Mouse (Mus musculus): ENCODE measurements at regions not wholly inside any gene's neighbourhood (a gene's known extent, or its start where the extent isn't known, plus 50 kb on each side); places are given as distances from the start of the nearest gene placed in this dataset.

DNA sequence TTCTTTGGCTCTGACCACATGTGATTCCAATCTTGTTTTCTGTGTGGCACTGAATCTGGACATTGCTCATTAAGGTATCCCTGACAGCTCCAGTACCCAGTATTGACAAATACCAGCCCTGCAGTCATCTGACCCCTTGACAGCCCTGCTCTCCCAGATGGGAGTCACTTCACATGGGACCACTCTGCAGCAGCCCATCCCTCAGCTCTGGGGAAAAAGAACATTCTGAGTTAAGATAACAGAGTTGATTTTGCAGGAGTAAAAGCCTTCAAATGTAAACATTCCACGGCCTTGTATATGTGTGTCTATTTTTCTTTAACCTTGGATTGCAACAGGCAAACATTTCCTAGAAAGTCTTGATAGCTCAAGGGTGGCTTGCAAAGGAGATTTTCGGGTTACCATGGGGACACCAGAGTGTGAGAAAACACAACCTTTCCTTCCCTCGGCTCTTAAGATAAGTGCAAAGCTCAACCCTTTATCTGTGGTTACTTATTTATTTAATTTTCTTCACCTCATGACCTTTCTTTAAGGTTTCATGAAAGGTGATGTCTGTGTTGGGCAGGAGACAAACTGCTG lies 444.4 kb upstream of the Sox11 start:
- no peak for DNase-seq

DNA sequence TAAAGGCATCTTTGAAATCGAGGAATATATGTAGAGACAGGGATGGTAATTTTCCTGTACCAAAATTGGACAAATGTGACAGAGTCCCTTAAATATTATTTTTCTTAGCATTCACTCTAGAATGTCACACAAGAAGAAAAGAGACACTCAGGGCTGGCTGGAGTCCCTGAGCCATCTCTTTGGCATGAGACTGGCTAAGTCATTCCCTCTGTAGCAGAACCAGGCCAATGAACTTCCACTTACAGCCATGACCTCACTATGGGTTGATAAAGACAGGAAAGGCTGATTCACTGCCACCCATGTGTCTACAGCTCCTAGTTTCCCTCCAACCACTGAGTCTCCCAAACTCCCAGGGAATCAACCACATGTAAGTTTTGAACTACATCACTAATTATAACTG lies 438.4 kb upstream of the Sox11 start:
- DNase-seq = no peak

DNA sequence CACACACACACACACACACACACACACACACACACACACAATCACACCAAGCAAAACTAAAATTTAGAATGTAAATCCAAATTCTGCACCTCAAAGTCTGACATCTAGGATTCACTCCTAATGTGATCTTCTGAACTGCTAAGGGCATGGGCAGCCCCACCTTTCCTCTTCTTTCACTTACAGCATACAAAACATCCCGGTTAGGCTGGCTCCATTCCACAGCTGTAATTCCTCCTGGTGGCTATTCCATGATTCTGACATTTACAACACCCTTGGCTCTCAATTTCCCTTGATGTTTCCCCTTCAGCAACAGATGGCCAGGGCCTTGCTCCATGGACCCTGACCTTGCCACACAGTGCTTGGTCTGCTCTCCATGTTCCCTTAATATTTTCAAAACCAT lies 423.6 kb upstream of the Sox11 start:
- no peak for DNase-seq

DNA sequence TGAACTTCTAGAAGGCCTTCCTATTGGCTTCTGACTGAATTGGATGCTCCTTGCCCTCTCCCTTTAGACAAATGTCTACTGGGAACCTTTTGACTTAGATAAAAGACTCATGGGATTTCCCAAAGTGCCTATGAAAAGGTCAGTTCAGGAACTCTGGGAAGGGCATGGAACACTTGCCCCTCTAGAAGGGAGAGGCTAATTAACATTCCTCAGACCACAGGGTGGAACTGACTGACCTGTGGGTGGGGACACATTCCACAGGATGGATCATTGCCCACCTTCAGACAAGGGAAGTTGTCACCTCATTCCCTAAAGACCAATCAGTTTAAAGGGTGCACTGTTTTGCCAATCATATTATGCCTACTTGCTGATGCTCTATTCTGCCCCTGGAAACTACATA lies 416.6 kb upstream of the Sox11 start:
- no peak for DNase-seq

DNA sequence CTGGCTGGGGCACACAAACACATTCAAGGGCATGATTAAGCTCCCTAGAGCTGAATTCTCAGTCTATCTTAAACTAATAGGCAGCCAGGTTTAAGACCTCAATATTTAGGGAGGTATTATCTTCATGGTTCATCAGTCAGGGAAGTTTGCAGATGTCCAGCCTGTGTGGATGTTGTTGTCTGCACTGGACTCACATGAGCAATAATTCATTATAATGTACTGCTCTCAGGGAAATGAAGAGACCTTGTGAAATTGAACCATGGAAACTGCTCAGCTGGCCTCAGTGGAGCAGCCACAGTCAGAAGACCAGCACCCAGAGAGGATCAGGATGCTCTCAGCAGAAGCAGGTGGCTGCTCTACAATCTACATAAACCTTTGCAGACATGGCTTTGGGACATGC lies 415.3 kb upstream of the Sox11 start:
- no peak for DNase-seq

DNA sequence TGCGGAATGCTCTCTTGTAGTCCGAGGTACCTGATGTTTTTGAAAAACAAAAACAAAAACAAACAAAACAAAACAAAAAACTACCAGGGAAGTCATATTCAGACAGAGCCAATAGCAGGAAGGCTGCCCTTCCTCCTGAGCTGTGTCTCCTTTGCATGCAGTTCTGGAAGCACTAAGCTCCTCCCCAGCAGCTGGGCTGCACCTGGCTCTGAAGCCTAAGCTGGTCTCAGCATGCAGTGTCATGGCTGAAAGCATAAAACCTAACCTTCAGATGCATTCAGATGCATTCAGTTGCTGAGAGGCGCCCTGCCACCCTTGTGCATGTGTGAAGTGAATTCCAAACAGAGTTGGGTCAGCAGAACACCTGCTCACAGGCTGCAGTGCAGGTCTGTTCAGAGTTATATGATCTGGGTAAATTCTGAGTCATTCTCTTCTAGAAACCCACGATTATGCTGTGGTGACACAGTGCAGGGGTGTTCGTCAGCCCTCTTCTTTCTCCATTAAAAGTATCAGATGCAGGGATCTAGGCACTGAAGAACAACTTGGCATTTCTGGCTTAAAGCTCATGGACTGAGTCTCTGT lies 382.3 kb upstream of the Sox11 start:
- DNase-seq = no peak

GRCm38 (mm10) chr12:27680459-27680858 lies 338.1 kb upstream of the Sox11 start:
- DNase-seq = no peak

DNA sequence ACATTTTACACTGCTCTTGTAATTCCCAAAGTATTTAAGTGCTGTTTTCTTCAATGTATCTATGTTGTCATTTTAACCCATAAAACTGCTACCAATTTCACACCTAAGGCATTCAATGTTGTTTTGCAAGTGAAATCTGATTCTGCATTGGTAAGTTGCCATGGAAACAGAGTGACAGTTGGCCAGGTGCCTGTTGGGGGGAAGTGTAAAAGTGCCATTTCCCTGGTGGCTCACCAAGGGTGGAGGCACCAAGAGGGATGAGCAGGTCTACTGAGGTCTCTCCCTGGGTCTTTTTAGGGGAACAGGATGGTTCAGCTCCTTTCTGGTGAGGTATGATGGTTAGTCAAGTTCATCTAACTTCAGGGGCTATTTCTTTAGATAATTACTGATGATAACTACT lies 331.0 kb upstream of the Sox11 start:
- DNase-seq = no peak

DNA sequence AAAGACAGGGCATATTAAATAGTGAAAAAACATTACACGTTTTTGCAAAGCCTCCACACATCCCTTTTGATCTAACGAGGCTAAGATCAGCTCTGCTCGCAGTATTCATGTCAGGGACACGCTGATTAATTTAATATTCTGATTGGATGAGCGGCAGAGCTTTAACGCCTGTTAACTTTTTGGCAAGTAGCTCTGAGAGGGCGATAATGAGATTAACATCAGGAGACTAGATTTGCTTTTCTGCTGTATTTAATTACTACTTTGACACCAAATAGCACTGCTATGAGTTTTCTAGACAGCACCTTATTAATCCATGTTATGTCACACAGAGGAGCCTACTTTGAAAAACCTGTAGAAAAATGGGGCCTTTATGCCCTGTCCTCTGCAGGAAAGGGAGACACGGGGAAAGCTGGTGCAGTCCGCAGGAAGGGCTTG lies 328.3 kb upstream of the Sox11 start:
- DNase-seq = no peak

- DNase-seq = no peak
Observed at GRCm38 (mm10) chr12:27670190-27670589, 327.8 kb upstream of the Sox11 start.

- DNase-seq = no peak
Observed at GRCm38 (mm10) chr12:27669542-27669941, 327.2 kb upstream of the Sox11 start.

DNA sequence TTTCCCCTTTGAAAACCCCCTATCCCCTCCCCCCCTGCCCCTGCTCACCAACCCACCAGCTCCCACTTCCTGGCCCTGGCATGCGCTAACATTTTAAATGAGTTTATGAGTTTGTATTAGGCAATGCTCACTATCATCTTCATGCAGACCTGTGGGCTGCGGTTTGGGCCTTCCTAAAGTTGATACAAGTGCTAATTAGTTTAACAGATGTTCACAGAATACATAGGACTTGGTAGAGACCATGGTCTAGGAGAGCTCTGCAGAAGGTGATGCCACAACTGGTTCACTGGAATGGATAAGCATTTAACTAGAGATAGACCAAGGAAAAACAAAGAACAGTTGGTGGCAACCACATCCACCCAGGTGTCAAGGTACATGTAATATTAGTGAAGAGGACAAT lies 324.1 kb upstream of the Sox11 start:
- DNase-seq = no peak

DNA sequence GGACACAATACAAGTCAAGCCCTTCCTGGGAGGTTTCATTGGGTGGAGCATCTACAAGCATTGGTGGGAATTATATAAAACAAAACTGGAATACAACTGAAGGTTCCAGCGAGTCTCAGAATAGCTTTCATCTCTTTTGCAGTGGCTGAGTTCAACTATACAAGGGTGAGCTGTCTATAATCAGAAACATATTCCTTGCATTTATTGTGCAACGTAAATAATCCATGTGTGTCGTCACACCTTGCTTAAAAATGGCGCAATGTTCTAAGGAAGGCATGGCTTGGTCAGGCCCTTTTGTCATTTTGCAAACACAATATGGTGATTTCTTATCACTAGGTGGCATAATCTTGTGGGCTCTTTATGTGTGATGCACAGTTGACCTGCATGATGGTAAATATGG lies 320.8 kb upstream of the Sox11 start:
- no peak for DNase-seq

DNA sequence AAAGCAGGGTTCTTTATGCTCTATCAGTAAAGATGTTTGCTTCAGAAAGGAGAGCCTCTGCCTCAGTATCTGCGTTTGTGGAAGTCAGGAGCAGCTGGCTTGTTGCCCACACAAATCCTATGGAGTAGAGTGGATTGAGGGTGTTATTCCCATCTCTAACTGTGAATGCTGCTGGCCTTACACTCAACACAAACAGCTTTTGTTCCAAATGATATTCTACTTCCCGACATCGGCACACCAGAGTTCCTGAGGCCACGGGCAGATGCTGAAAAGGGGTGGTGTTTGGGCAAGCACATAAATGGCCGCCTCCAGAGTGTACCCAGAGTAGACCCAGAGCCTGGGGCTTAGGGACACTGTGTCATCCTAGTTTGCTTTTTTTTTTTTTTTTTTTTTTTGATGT lies 320.3 kb upstream of the Sox11 start:
- no peak for DNase-seq

DNA sequence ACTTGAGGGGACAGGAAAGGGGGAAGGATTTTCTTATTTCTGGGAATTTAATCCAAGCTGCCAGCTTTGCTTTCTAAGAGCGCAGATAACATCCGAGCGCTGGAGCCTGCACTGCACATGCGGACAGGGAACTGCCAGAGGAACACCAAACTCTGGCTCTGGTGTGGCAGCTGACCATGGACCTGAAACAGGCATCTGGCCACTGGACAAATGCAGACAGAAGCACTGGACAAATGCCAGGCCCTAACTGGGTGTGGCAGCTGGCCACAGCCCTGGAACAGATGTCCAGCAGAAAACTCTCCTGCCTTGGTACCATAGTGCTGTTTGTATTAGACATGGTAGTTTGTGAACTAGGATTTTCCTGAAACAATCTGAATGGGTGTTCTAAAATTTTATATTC lies 315.2 kb upstream of the Sox11 start:
- DNase-seq = no peak

GRCm38 (mm10) chr12:27653541-27653940 lies 311.2 kb upstream of the Sox11 start:
- DNase-seq = no peak

GRCm38 (mm10) chr12:27648602-27649001 lies 306.2 kb upstream of the Sox11 start:
- DNase-seq = no peak

GRCm38 (mm10) chr12:27646497-27647307 lies 304.3 kb upstream of the Sox11 start:
- DNase-seq = no peak

DNA sequence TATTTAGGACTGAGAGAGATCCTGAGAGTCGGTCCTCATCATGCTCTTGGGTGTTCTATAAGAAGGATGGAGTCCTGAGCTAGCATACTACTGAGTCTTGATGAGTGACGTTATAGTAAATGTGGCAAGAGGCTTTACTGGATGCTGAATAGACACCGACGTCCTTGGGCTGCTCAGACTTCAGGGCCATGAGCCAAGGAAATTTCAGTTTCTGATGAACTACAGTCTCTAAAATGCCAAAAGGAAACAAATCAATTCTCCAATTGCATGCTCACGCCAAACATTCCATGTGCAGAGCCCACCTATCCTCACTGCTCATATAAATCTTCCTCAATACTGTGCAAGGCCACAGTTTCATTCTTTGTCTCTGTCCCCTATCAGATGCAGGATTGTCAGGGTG lies 277.2 kb upstream of the Sox11 start:
- DNase-seq = no peak

DNA sequence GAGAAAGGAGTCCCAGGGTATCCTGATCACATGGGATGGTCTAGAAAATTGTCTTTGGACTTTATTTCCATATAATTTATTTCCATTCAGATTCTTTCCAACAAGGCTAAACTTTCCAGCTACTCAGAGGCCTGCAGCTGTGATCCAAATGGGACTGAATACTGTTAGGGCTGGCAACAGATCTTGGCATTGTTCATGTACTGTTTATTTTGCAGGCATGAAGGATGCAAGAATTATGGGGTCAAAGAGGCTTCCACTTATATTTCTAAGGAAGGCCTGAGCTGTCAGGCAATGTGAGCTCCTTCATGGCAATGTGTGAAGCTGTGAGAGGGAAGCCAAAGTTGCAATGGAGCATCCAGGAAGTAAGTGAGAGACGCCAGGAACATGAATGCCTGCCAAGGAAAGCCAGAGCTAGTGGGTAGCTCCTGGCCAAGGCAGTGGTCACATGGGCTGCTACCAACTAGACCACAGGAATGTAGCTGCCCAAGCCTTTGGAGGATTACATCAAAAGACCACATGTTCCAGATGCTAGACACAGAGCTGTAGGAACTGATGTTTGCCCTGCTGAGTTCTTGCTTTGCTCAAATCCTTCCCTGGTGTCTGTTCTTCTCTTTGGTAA lies 261.8 kb upstream of the Sox11 start:
- no peak for DNase-seq

GRCm38 (mm10) chr12:27599149-27599548 lies 256.8 kb upstream of the Sox11 start:
- DNase-seq = peak; percentile 53

DNA sequence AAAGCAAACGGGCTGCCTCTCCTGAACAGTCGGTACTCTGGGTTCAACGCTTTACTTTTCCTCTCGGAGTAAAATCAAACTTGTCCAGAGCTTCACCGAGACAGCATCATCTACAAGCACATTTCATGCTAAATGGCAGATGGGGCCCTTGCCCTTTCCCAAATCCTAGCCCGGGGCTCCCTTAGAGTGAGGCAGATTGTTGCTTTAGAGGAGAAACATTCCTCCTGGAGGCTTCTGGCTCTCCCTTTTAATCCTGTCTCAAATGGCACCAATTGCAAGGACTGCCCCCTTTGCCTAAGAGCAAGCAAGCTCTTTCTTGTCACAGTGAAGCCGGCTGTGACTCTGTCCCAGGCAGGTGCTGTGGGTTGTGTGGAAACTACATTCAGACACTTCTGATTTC lies 255.5 kb upstream of the Sox11 start:
- no peak for DNase-seq

- DNase-seq = no peak
Observed at GRCm38 (mm10) chr12:27597322-27597721, 254.9 kb upstream of the Sox11 start.

DNA sequence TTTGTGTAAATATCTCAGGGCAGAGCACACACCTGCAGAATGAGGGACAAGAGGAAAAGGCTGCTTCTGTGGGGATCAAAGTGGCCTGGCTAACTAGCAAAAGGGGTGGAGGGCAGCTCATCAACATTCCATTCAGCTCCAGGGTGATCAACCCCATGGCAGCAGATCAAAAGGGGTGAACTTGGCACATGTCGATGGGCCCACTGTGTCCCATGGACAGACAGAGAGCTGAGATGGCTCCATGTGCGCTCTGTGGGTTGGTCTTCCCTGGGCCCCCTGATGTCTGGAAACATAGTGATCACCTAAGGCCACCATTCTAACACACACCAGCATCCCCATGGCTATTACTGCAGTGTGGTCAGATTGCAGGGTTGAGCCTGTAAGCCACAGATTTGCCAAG lies 253.2 kb upstream of the Sox11 start:
- DNase-seq = no peak

All from kidney, adult 18-20 months (tissue).